Mouse (Mus musculus): ENCODE results near the gene Mrap2. TPM values are rescaled to one million over a fixed set of nuclear protein-coding genes. Genes with fewer than 3 reads are reported as not detected.
"Not testable (repeated sequence)": the region's sequence is repeated elsewhere in the genome, so short reads cannot be mapped to it uniquely, and the experiment has no call there.

Mrap2 gene
- 0.24 and 0.63 TPM in 2 replicates for polyA plus RNA-seq (2015; fragmentation: Nextera tagmentation; extraction: Ambion mirVana)

DNA sequence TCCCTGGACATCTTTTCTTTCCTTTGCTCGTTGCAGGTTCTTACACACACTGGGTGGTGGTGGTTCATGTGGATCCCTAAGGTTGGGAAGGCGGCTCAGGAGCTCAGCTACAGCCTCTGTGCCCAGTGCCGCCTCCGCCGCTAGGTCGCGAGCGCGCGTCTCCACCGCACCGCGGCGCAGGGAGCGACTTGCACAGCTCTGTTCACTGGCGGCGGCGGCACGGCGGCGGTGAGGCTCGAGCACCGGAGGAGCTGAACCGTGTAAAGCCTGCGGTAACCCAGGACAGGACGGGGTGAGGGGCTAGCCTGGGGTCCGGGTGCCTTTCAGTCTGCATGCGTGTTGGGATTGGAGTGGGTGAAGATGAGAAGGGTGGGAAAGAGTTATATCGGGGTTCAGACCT is at the start of gene Mrap2:
Gene Mrap2 (plus strand): TSS at position 201 of the 400 bp plus-strand sequence.
- H3K4me1 ChIP-seq, result peaks cover 17% of the 10 kb centered on the region
- no peaks in the 10 kb centered on the region for H3K36me3 ChIP-seq
- peak within 1 kb of the TSS; percentile 37 for H3K4me3 ChIP-seq (replicated peaks)
- peak within 1 kb of the TSS; percentile 52 for H3K4me2 ChIP-seq (replicated peaks)
- no peaks in the 10 kb centered on the region for H3K9me3 ChIP-seq (replicated peaks)
- WGBS, result 1% methylated on average over 29 of the region's 29 CpGs
- no peak within 1 kb of the TSS for H3K27ac ChIP-seq (replicated peaks)
- peak; percentile 69; the same call in 1 of the 2 replicates for ATAC-seq (ENCODE audit: insufficient number of reproducible peaks, low FRiP score, low TSS enrichment, low read depth)
- H3K27me3 ChIP-seq, result peaks cover 26% of the 10 kb centered on the region
- H3K9ac ChIP-seq, result no peak within 1 kb of the TSS

DNA sequence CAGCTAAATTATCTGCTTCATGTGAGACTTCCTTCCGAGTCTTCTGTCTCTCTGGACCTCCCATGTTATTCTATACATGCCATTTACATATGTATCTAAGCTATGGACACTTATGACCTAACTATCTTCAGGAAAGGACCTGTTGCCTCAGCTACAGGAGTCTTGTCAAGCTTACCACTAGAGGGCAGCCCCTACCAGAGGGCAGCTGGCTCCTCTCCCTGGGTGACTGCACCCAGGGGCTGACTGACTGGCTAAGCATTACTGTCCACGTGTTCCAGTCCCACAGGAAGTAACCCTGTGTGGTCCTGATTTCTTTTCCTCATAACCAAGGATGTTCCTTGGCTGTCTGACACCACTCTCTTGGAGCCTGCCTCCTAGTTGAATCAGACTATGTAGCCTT is 46.1 kb upstream of the Mrap2 start:
- no peak overlapping the region for H3K4me3 ChIP-seq (replicated peaks)
- no peak overlapping the region for H3K9ac ChIP-seq
- H3K4me1 ChIP-seq, result no peaks in the 10 kb centered on the region
- WGBS, result 62% methylated on average over 2 of the region's 2 CpGs
- no peaks in the 10 kb centered on the region for H3K27me3 ChIP-seq
- no peaks in the 10 kb centered on the region for H3K9me3 ChIP-seq (replicated peaks)
- H3K4me2 ChIP-seq (replicated peaks), result no peak overlapping the region
- no peaks in the 10 kb centered on the region for H3K36me3 ChIP-seq
- ATAC-seq (ENCODE audit: insufficient number of reproducible peaks, low FRiP score, low TSS enrichment, low read depth), result no peak
- H3K27ac ChIP-seq (replicated peaks), result no peak overlapping the region

DNA sequence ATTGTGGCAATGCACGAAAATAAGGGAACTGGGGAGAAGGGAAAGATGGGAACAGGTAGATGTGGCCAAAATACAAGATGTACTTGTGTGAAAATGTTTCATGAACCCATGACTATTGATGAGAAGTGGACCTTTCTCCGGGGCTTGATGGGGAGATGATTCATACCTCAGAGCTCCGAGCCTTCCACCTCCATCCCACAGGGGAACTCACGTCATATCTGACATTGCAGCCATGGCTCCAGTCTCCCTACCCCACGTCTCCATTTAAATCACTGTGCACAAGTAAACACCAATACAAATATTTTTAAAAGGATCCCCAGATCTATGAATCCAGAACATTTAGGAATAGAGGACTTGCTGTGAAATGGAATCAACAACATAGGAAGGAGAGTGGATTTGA is 29.1 kb upstream of the Mrap2 start:
- H3K27me3 ChIP-seq, result no peaks in the 10 kb centered on the region
- no peak overlapping the region for H3K27ac ChIP-seq (replicated peaks)
- H3K36me3 ChIP-seq, result no peaks in the 10 kb centered on the region
- no peak overlapping the region for H3K4me3 ChIP-seq (replicated peaks)
- WGBS, result 74% methylated on average over 5 of the region's 5 CpGs
- ATAC-seq (ENCODE audit: insufficient number of reproducible peaks, low FRiP score, low TSS enrichment, low read depth), result no peak
- no peak overlapping the region for H3K4me2 ChIP-seq (replicated peaks)
- H3K9me3 ChIP-seq (replicated peaks), result no peaks in the 10 kb centered on the region
- no peaks in the 10 kb centered on the region for H3K4me1 ChIP-seq
- H3K9ac ChIP-seq, result no peak overlapping the region

DNA sequence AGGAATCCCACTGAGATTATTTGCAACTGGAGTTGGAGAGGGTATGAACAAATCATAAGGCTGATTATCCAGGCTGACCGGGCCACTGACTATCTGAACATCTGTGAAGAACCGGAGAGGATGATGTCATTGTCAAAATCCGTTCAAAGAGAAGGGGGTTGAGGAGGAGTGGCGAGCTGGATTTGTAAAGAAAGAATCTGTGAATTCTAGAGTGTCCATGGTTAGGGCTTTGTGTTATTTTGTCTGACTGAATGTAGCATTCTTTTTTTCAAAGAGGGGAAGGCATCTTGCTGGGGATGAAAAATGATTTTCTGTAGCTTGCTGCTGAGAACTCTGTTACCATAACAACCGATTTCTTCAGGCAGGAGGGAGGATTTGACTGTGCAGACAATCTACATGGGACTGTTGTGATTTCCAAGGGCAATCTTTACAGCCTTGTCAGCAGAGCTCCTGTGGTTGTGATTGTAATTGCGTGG is 28.6 kb upstream of the Mrap2 start:
- H3K36me3 ChIP-seq, result no peaks in the 10 kb centered on the region
- H3K27ac ChIP-seq (replicated peaks), result no peak overlapping the region
- no peaks in the 10 kb centered on the region for H3K9me3 ChIP-seq (replicated peaks)
- ATAC-seq (ENCODE audit: insufficient number of reproducible peaks, low FRiP score, low TSS enrichment, low read depth), result no peak
- H3K9ac ChIP-seq, result no peak overlapping the region
- H3K4me2 ChIP-seq (replicated peaks), result no peak overlapping the region
- 56% methylated on average over 6 of the region's 6 CpGs for WGBS
- no peaks in the 10 kb centered on the region for H3K4me1 ChIP-seq
- no peak overlapping the region for H3K4me3 ChIP-seq (replicated peaks)
- H3K27me3 ChIP-seq, result no peaks in the 10 kb centered on the region

DNA sequence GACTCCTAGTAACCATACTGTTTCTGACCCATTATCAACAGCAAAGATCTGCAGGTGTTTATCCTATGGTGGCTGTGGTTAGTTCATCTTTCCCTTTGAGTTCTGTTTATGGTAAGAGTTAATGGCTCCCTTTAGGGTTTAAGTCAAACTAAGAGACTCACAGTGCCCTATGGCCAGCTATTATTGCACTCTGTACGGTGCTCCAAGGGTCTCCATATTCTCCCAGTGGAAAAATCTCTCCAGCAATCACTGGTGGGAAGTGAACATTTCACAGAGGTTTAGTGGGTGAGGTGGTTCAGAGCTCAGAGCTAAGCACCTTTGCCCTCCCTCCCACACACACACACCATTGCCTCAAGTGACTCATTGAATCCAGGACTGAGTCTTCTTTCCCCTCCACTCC is 28.1 kb upstream of the Mrap2 start:
- Histone ChIP-seq H3K4me3 (replicated peaks) (no peak overlapping the region), H3K9me3 (replicated peaks) (no peaks in the 10 kb centered on the region), H3K27me3 (no peaks in the 10 kb centered on the region), H3K4me2 (replicated peaks) (no peak overlapping the region), H3K27ac (replicated peaks) (no peak overlapping the region), H3K4me1 (no peaks in the 10 kb centered on the region), H3K9ac (no peak overlapping the region), H3K36me3 (no peaks in the 10 kb centered on the region)
- whole genome bisulfite sequencing, result 82% methylated on average over 1 of the region's 1 CpGs
- no peak for ATAC-seq (ENCODE audit: insufficient number of reproducible peaks, low FRiP score, low TSS enrichment, low read depth)

DNA sequence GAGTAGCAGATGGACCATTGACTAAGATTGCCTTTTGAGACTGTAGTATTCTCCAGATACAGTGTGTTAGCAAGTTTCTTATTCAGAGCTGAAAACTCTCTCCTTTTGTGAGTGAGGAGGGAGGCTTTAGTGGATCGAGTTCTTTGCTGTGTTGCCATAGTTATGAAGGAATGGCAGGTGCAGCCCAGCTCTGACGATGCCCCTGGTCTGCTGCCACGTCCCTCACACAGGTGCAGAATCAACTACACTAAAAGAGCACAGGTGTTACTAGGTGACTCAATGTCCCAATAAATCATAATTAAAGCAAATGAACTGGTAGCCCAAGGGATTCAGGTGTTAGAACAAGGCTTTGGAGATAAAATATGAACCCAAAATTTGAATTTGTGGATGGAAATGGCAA is 25.1 kb upstream of the Mrap2 start:
- ATAC-seq (ENCODE audit: insufficient number of reproducible peaks, low FRiP score, low TSS enrichment, low read depth), result no peak
- Histone ChIP-seq H3K27me3 (no peaks in the 10 kb centered on the region), H3K4me3 (replicated peaks) (no peak overlapping the region), H3K4me1 (no peaks in the 10 kb centered on the region), H3K4me2 (replicated peaks) (no peak overlapping the region), H3K36me3 (no peaks in the 10 kb centered on the region), H3K9ac (no peak overlapping the region), H3K27ac (replicated peaks) (no peak overlapping the region), H3K9me3 (replicated peaks) (no peaks in the 10 kb centered on the region)
- WGBS, result 65% methylated on average over 3 of the region's 3 CpGs

DNA sequence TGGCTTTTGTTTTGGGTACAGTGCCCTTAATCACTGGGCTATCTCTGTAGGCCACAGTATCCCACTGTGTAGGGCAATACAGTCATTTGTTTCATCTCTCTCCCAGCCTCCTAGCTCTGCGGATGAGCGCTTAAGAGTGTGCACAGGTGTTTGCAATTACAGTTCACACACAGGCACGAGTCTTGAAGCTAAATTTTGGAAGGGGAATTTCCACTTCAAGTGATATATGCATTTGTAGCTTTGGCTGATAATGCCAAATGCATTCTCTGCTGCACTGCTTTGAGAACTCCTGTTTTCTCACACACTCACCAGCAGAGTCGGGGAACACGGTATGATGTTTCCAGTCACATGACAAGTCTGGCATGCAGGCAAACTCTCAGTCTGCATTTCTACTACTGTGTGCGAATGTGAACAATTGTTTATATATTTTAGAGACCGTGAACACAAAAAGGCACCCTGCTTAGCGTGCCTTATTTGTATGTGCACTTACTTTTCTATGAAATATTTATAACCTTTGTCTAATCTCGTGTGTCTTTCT is 22.1 kb upstream of the Mrap2 start:
- 40% methylated on average over 9 of the region's 9 CpGs for WGBS
- ATAC-seq (ENCODE audit: insufficient number of reproducible peaks, low FRiP score, low TSS enrichment, low read depth), result no peak

DNA sequence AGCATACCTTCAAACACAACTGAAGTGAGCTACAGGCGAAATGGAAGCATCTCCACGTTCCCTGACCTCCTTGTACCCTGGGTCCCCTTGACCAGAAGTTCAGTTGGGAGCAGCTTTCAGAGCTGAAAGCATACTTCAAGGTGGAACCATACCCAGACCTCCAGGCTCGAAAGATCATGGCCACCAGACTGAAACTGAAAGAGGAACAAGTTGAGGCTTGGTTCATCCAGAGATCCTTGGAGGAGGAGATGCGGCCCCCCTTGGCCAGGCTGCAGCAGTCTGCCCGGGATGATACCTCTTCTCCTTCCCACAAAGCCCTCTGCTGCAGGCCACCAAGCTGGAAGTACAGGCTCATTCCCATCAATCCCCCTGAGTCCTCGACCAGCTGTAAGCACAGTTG is 17.1 kb upstream of the Mrap2 start:
- not testable (repeated sequence) for H3K4me3 ChIP-seq (replicated peaks); H3K36me3 ChIP-seq; H3K9me3 ChIP-seq (replicated peaks); H3K4me1 ChIP-seq; H3K9ac ChIP-seq; ATAC-seq (ENCODE audit: insufficient number of reproducible peaks, low FRiP score, low TSS enrichment, low read depth); H3K27ac ChIP-seq (replicated peaks); H3K27me3 ChIP-seq; H3K4me2 ChIP-seq (replicated peaks)
- 84% methylated on average over 6 of the region's 6 CpGs for WGBS

More for the DNA sequence above, 22.1 kb upstream of the Mrap2 start:
- Histone ChIP-seq H3K27me3 (no peaks in the 10 kb centered on the region), H3K4me2 (replicated peaks) (no peak overlapping the region), H3K4me1 (no peaks in the 10 kb centered on the region), H3K9ac (no peak overlapping the region), H3K36me3 (no peaks in the 10 kb centered on the region), H3K9me3 (replicated peaks) (no peaks in the 10 kb centered on the region), H3K4me3 (replicated peaks) (no peak overlapping the region), H3K27ac (replicated peaks) (no peak overlapping the region)

DNA sequence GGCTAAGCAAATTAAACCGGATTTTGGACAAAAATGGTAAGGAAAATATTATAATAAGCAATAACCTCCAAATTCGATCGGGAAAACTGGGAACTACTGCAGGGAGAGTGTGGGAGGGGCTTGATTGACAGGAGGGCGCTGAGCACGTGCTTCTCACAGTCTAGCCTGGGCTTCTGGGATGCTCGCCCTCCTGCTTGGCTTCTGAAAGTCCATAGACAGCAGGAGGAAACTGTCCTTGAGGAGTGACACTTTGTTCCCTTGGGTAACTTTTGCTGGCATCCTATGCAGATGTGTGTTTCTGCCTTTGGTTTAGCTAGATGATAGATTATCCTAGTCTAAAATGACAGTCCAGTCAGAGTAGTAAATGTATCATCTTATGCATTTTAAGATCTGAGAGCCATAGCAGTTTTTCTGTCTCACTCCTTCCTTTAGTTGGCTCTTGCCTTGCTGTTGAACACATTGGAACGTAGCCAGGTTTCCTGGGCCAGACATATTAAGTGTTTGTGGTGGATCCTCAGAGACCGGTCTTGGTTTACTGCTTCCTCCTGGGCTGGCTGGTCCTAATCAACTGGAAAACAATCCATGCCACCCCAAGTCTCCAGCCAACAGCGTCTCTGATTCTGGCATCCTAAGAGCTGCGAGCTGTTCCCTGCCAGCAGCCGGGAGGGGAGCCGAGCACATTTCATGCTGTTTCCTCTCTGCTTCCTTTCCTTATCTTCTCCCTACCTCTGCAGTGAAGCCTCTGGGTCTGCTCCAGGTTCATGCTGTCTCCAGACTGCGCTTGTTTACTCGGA is 8.1 kb upstream of the Mrap2 start:
- Histone ChIP-seq H3K9ac (no peak overlapping the region), H3K36me3 (no peaks in the 10 kb centered on the region), H3K4me3 (replicated peaks) (no peak overlapping the region), H3K27me3 (no peaks in the 10 kb centered on the region), H3K27ac (replicated peaks) (no peak overlapping the region), H3K9me3 (replicated peaks) (no peaks in the 10 kb centered on the region), H3K4me1 (peaks cover 4% of the 10 kb centered on the region; the same call in 1 of the 2 replicates), H3K4me2 (replicated peaks) (no peak overlapping the region)
- 40% methylated on average over 14 of the region's 14 CpGs for WGBS
- peak; percentile 34; the same call in 1 of the 2 replicates for ATAC-seq (ENCODE audit: insufficient number of reproducible peaks, low FRiP score, low TSS enrichment, low read depth)

DNA sequence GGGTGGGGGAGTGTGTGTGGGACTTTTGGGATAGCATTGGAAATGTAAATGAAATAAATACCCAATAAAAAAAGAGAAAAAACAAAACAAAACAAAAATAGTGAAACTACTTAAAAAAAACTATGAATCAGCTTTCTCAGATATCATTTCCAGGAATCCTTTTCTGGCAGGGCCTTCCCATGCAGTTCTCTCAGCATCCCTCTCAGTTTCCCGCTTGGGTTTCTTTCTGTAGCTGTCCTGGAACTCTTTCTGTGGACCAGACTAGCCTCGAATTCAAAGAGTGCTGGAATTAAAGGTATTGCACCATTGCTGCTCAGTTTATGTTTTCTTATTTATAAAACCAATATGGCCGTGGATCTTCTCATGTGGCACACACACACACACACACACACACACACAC is 1.0 kb upstream of the Mrap2 start:
- no peak overlapping the region for H3K27ac ChIP-seq (replicated peaks)
- H3K4me1 ChIP-seq, result peaks cover 17% of the 10 kb centered on the region
- no peak overlapping the region for H3K9ac ChIP-seq
- no peak overlapping the region for H3K4me2 ChIP-seq (replicated peaks)
- ATAC-seq (ENCODE audit: insufficient number of reproducible peaks, low FRiP score, low TSS enrichment, low read depth), result no peak
- no peak overlapping the region for H3K4me3 ChIP-seq (replicated peaks)
- no peaks in the 10 kb centered on the region for H3K36me3 ChIP-seq
- H3K9me3 ChIP-seq (replicated peaks), result no peaks in the 10 kb centered on the region
- H3K27me3 ChIP-seq, result peaks cover 26% of the 10 kb centered on the region
- WGBS, result 78% methylated on average over 3 of the region's 3 CpGs

DNA sequence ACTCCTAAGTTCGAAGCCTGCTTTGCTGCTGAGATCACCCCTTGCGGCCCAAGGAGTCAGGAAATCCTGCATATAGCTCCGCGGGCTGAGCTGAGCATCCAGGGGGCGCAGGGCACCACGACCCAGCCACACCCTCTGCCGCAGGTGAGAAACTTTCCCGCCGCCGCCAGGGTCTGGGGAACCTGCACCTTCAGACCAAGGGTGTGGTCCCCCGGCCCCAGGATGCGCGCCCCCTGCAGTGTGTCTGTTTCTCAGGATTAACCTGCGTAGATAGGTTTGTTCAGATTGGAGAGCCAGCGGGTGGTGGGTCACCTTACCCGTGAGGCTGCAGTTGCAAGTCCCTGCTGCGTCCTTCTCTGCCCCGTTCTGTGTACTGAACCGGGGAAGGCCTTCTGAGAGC is 426 bp downstream of the Mrap2 start:
- Histone ChIP-seq H3K9me3 (replicated peaks) (no peaks in the 10 kb centered on the region), H3K36me3 (no peaks in the 10 kb centered on the region), H3K4me2 (replicated peaks) (peak overlapping the region; percentile 52), H3K9ac (no peak overlapping the region), H3K27me3 (peaks cover 26% of the 10 kb centered on the region), H3K4me1 (peaks cover 17% of the 10 kb centered on the region), H3K4me3 (replicated peaks) (peak overlapping the region; percentile 37), H3K27ac (replicated peaks) (no peak overlapping the region)
- no peak for ATAC-seq (ENCODE audit: insufficient number of reproducible peaks, low FRiP score, low TSS enrichment, low read depth)
- 2% methylated on average over 19 of the region's 19 CpGs for WGBS

All from embryonic facial prominence, embryonic 15.5 days (tissue).